Mouse (Mus musculus): ENCODE measurements around the gene Cib4. TPM values are rescaled to one million over a fixed set of nuclear protein-coding genes. Genes with fewer than 3 reads are reported as not detected.

The Cib4 gene
- polyA plus RNA-seq, 1 experiment from 2014 or later, result not detected

DNA sequence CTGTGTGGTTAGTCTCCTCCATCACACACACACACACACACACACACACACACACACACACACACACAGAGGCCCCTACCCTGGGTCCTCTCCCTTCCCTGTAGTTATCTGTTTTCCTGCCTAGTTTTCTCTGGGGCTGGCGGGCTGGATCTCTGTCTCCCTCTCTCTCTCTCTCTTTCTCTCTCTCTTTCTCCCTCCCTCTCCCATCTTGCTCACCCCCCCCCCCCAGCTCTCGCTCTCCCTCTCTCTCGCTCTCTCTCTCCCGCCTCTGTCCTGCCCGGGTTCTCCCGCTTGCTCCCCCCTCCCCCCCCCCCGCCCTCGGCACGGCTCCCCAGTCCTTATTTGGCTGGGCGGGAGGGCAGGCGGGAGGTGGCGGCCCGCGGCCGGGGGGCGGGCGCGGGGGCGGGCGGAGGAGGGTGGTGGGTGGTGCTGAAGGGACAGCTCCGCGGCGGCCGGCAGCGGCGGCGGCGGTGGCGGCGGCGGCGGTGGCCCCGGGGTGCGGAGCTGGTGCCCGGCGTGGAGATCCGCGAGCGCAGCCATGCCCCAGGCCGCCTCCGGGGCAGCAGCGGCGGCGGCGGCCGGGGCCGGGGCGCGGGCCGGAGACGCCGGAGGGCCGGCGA is 42.2 kb upstream of the Cib4 start, which contains the start of gene Kcnk3:
Gene Kcnk3 (plus strand): TSS at position 490 of the 620 bp plus-strand sequence.
- peak; percentile 42; the same call in 1 of the 2 replicates for ATAC-seq (ENCODE audit: insufficient number of reproducible peaks, insufficient read depth, low FRiP score, low TSS enrichment)
- no peak within 1 kb of the TSS for H3K27ac ChIP-seq
- peak within 1 kb of the TSS; percentile 40 for H3K4me3 ChIP-seq
- H3K9ac ChIP-seq, result peak within 1 kb of the TSS; percentile 48
- no peaks in the 10 kb centered on the region for H3K9me3 ChIP-seq
- peaks cover 66% of the 10 kb centered on the region for H3K27me3 ChIP-seq
- no peaks in the 10 kb centered on the region for H3K36me3 ChIP-seq
- peak within 1 kb of the TSS; percentile 95 for H3K4me2 ChIP-seq (replicated peaks)
- H3K4me1 ChIP-seq, result peaks cover 14% of the 10 kb centered on the region
- 2% methylated on average over 22 of the region's 54 CpGs for WGBS

DNA sequence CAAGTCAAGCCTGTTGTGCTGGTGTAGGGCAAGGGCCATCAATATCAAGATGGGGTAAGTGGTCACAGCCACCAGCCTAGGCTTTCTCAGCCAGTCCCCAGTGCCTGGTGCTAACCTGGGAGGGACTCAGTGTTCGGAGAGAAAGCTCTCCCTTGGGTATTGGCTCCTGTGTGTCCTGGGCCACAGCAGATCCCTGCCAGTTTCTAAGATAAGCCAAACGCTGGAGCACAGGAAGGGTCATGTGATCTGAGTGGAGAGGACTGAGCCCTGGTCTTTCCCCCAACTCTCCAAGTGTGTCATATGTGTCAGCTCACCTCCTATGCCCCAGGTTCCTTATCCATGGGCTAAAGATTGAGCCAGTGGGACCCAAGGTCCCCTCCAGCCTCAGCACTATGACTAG is 41.5 kb upstream of the Cib4 start:
- H3K4me3 ChIP-seq, result no peak overlapping the region
- no peaks in the 10 kb centered on the region for H3K36me3 ChIP-seq
- H3K27me3 ChIP-seq, result peaks cover 62% of the 10 kb centered on the region
- H3K9me3 ChIP-seq, result no peaks in the 10 kb centered on the region
- no peak for ATAC-seq (ENCODE audit: insufficient number of reproducible peaks, insufficient read depth, low FRiP score, low TSS enrichment)
- H3K9ac ChIP-seq, result no peak overlapping the region
- 32% methylated on average over 2 of the region's 2 CpGs for WGBS
- H3K27ac ChIP-seq, result no peak overlapping the region
- H3K4me2 ChIP-seq (replicated peaks), result no peak overlapping the region
- H3K4me1 ChIP-seq, result peaks cover 14% of the 10 kb centered on the region

- no peaks in the 10 kb centered on the region for H3K9me3 ChIP-seq
- H3K4me3 ChIP-seq, result no peak overlapping the region
- no peaks in the 10 kb centered on the region for H3K36me3 ChIP-seq
- H3K27ac ChIP-seq, result no peak overlapping the region
- peaks cover 58% of the 10 kb centered on the region for H3K27me3 ChIP-seq
- ATAC-seq (ENCODE audit: insufficient number of reproducible peaks, insufficient read depth, low FRiP score, low TSS enrichment), result no peak
- H3K4me2 ChIP-seq (replicated peaks), result no peak overlapping the region
- whole genome bisulfite sequencing, result 69% methylated on average over 3 of the region's 3 CpGs
- H3K9ac ChIP-seq, result no peak overlapping the region
- H3K4me1 ChIP-seq, result peaks cover 14% of the 10 kb centered on the region
Measured at GRCm38 (mm10) chr5:30586616-30587015, 41.0 kb upstream of the Cib4 start.

DNA sequence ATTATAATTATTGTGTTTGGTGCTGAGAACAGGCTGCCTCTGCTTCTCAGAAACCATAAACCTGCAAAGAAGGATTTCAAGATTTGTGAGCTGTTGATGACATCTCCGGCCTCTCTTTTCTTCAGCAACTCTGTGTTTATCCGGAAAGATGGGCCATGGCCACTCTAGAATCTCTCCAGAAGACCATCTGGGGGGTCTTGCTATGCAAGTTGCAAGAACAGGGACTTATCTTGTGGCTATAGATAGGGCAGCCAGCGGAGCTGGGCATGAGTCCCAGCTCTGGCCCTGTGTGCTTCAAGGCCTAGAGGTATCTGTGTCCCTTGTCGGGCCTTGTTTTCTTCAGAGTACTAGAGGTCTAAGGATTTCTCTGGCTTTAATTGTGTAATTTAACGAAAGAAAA is 36.4 kb upstream of the Cib4 start:
- Histone ChIP-seq H3K4me2 (replicated peaks) (no peak overlapping the region), H3K9ac (no peak overlapping the region), H3K9me3 (no peaks in the 10 kb centered on the region), H3K4me3 (no peak overlapping the region), H3K36me3 (no peaks in the 10 kb centered on the region), H3K27ac (no peak overlapping the region), H3K27me3 (peaks cover 20% of the 10 kb centered on the region), H3K4me1 (no peaks in the 10 kb centered on the region)
- no peak for ATAC-seq (ENCODE audit: insufficient number of reproducible peaks, insufficient read depth, low FRiP score, low TSS enrichment)
- 84% methylated on average over 5 of the region's 5 CpGs for WGBS

DNA sequence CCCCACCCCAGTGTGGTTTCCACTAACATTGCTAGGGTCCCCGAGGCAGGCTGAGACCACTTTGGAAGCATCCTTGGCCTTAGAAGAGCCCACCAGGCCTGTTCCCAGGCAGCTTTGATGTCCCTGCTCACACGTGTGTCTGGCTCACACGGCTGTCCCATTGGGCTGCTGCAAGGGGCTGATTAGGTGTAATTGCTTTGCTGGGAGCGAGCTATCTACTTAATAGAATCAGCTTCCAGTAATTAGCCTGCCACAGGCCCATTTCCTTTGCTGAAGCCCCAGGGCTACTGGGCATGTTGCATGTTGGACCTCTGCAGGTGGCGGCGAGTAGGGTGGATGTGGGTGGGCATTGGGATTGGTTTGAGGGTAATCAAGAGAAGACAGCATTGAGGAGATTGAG is 35.1 kb upstream of the Cib4 start:
- no peak overlapping the region for H3K27ac ChIP-seq
- H3K9me3 ChIP-seq, result no peaks in the 10 kb centered on the region
- no peak for ATAC-seq (ENCODE audit: insufficient number of reproducible peaks, insufficient read depth, low FRiP score, low TSS enrichment)

GRCm38 (mm10) chr5:30578445-30579080 is 32.9 kb upstream of the Cib4 start:
- no peaks in the 10 kb centered on the region for H3K36me3 ChIP-seq
- no peak overlapping the region for H3K27ac ChIP-seq
- no peak overlapping the region for H3K4me2 ChIP-seq (replicated peaks)
- H3K4me1 ChIP-seq, result no peaks in the 10 kb centered on the region
- H3K4me3 ChIP-seq, result no peak overlapping the region
- ATAC-seq (ENCODE audit: insufficient number of reproducible peaks, insufficient read depth, low FRiP score, low TSS enrichment), result no peak
- H3K27me3 ChIP-seq, result 0 out of 2 replicates have a peak, but pooled peaks cover 7% of the 10 kb centered on the region
- H3K9me3 ChIP-seq, result no peaks in the 10 kb centered on the region
- H3K9ac ChIP-seq, result no peak overlapping the region
- WGBS, result 78% methylated on average over 6 of the region's 6 CpGs

More for the DNA sequence above, 35.1 kb upstream of the Cib4 start:
- no peak overlapping the region for H3K9ac ChIP-seq
- H3K4me3 ChIP-seq, result no peak overlapping the region
- H3K27me3 ChIP-seq, result peaks cover 13% of the 10 kb centered on the region; the same call in 1 of the 2 replicates
- no peaks in the 10 kb centered on the region for H3K4me1 ChIP-seq
- no peaks in the 10 kb centered on the region for H3K36me3 ChIP-seq
- H3K4me2 ChIP-seq (replicated peaks), result no peak overlapping the region
- WGBS, result 48% methylated on average over 6 of the region's 6 CpGs

- Histone ChIP-seq H3K4me3 (no peak overlapping the region), H3K4me2 (replicated peaks) (no peak overlapping the region), H3K9ac (no peak overlapping the region), H3K9me3 (no peaks in the 10 kb centered on the region), H3K36me3 (no peaks in the 10 kb centered on the region), H3K4me1 (no peaks in the 10 kb centered on the region), H3K27ac (no peak overlapping the region), H3K27me3 (0 out of 2 replicates have a peak, but pooled peaks cover 7% of the 10 kb centered on the region)
- 81% methylated on average over 12 of the region's 12 CpGs for WGBS
- ATAC-seq (ENCODE audit: insufficient number of reproducible peaks, insufficient read depth, low FRiP score, low TSS enrichment), result no peak
Measured at GRCm38 (mm10) chr5:30577654-30578310, 32.1 kb upstream of the Cib4 start.

GRCm38 (mm10) chr5:30577251-30577650 is 31.6 kb upstream of the Cib4 start:
- Histone ChIP-seq H3K9me3 (no peaks in the 10 kb centered on the region), H3K27ac (no peak overlapping the region), H3K4me1 (no peaks in the 10 kb centered on the region), H3K27me3 (0 out of 2 replicates have a peak, but pooled peaks cover 7% of the 10 kb centered on the region), H3K4me3 (no peak overlapping the region), H3K4me2 (replicated peaks) (no peak overlapping the region), H3K36me3 (no peaks in the 10 kb centered on the region), H3K9ac (no peak overlapping the region)
- ATAC-seq (ENCODE audit: insufficient number of reproducible peaks, insufficient read depth, low FRiP score, low TSS enrichment), result no peak
- 70% methylated on average over 9 of the region's 9 CpGs for WGBS

DNA sequence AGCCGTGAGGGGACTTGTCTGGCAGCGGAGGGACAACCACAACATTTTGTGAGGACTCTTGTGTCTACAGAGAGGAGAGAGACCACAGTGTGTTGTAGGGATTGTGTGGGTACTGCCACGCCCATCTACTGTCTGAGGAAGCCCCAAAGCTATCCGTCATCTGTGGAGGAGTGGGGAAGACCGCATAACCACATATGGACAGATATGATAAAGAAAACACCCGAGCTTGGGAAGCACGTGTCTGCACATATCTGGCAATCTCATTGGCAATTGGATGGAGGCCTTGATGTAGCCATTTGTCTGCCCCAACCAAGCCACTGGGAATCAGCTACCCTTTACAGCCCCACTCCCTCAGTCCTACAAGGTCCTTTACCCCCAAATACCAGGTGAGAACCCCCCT is 30.6 kb upstream of the Cib4 start:
- H3K4me3 ChIP-seq, result no peak overlapping the region
- no peak overlapping the region for H3K4me2 ChIP-seq (replicated peaks)
- H3K4me1 ChIP-seq, result no peaks in the 10 kb centered on the region
- WGBS, result 84% methylated on average over 7 of the region's 7 CpGs
- ATAC-seq (ENCODE audit: insufficient number of reproducible peaks, insufficient read depth, low FRiP score, low TSS enrichment), result no peak
- no peaks in the 10 kb centered on the region for H3K36me3 ChIP-seq
- H3K9ac ChIP-seq, result no peak overlapping the region
- H3K9me3 ChIP-seq, result no peaks in the 10 kb centered on the region
- 0 out of 2 replicates have a peak, but pooled peaks cover 4% of the 10 kb centered on the region for H3K27me3 ChIP-seq
- H3K27ac ChIP-seq, result no peak overlapping the region

- 88% methylated on average over 8 of the region's 8 CpGs for WGBS
- H3K4me1 ChIP-seq, result no peaks in the 10 kb centered on the region
- no peak overlapping the region for H3K4me3 ChIP-seq
- H3K9me3 ChIP-seq, result no peaks in the 10 kb centered on the region
- no peak for ATAC-seq (ENCODE audit: insufficient number of reproducible peaks, insufficient read depth, low FRiP score, low TSS enrichment)
- no peak overlapping the region for H3K9ac ChIP-seq
- H3K4me2 ChIP-seq (replicated peaks), result no peak overlapping the region
- H3K36me3 ChIP-seq, result no peaks in the 10 kb centered on the region
- 0 out of 2 replicates have a peak, but pooled peaks cover 4% of the 10 kb centered on the region for H3K27me3 ChIP-seq
- no peak overlapping the region for H3K27ac ChIP-seq
Measured at GRCm38 (mm10) chr5:30574367-30574766, 28.7 kb upstream of the Cib4 start.

DNA sequence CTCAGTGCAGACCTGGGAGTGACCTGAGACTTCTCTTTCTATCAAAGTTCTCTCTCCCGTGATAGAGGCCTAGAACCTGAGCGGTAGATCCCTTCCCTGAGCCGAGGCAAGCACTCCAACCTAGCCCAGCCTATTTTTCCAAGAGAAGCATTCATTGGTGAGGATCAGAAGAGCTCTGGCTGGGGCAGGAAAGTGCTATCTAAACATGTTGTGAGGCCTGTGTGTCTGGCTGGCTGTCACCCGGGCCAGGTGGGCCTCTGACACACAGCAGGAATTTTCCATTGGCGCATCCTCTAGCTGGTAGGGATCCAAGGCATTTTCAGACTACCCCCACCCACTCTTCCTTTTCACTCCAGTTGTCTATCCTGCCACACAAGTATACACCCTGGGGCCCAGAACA is 26.2 kb upstream of the Cib4 start:
- H3K4me2 ChIP-seq (replicated peaks), result no peak overlapping the region
- 80% methylated on average over 5 of the region's 5 CpGs for WGBS
- no peak overlapping the region for H3K9ac ChIP-seq
- no peaks in the 10 kb centered on the region for H3K9me3 ChIP-seq
- H3K4me3 ChIP-seq, result no peak overlapping the region
- no peaks in the 10 kb centered on the region for H3K36me3 ChIP-seq
- no peak overlapping the region for H3K27ac ChIP-seq
- H3K27me3 ChIP-seq, result no peaks in the 10 kb centered on the region
- ATAC-seq (ENCODE audit: insufficient number of reproducible peaks, insufficient read depth, low FRiP score, low TSS enrichment), result no peak
- H3K4me1 ChIP-seq, result no peaks in the 10 kb centered on the region

GRCm38 (mm10) chr5:30568479-30568878 is 22.8 kb upstream of the Cib4 start:
- no peak overlapping the region for H3K4me3 ChIP-seq
- no peaks in the 10 kb centered on the region for H3K9me3 ChIP-seq
- no peaks in the 10 kb centered on the region for H3K27me3 ChIP-seq
- no peak overlapping the region for H3K9ac ChIP-seq
- WGBS, result 100% methylated on average over 1 of the region's 1 CpGs
- H3K4me1 ChIP-seq, result no peaks in the 10 kb centered on the region
- no peak for ATAC-seq (ENCODE audit: insufficient number of reproducible peaks, insufficient read depth, low FRiP score, low TSS enrichment)
- no peaks in the 10 kb centered on the region for H3K36me3 ChIP-seq
- H3K4me2 ChIP-seq (replicated peaks), result no peak overlapping the region
- no peak overlapping the region for H3K27ac ChIP-seq
